Mouse (Mus musculus) lung, adult 2 months (tissue): ENCODE results near the gene Egfl8.

Experiments
- CTCF ChIP-seq: fragments of 200-500 bp; IDR thresholded peaks from 2 replicates; pipeline ENCODE4 v1.5.1; 2011; ENCODE audit warnings: mild to moderate bottlenecking, low read length, control low read depth; ENCODE audit not compliant: insufficient read depth
- POLR2A ChIP-seq: fragments of 200-500 bp; IDR thresholded peaks from 2 replicates; pipeline ENCODE4 v1.6.1; 2011; ENCODE audit warnings: low read depth, mild to moderate bottlenecking, control low read depth, low read length, borderline replicate concordance; ENCODE audit errors: extremely low read depth

DNA sequence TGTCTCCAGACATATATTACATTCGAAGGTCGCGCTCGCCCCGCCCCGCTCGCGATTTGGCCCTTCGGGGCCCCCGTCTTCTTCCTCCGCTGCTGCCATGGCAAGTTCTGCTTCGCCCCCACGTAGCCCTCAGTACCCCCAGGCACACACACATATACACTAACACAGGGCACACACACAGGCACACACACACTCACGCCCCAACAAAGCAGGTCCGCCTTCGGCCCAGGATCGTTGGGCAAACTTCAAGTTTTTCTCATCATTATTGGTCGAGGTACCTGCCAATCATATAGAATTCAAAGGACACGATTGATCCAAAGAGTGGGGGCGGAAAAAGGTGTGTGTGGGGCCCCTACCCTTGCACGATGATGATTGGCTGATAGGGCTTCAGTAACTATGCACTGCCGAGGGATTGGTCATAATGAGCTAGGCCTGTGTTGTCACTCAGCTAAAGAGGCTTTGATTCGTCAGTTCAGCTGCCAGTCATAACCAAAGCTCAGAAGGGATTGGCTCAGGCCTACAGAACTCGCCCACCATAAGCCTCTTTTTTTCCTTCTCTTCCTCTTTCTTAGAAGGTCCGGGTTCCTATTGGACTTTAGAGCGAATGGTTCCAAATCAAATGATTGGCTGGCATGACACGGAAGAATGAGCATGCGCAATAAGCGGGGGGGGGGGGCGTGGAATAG is 12.3 kb downstream of the Egfl8 start, which contains the start of gene Rnf5:
- TF ChIP-seq CTCF = no peak
- peak; percentile 75; the same call in 1 of the 2 replicates for TF ChIP-seq POLR2A
